Mouse (Mus musculus): ENCODE data around the gene Ror1. TPM values are rescaled to one million over a fixed set of nuclear protein-coding genes. Genes with fewer than 3 reads are reported as not detected.

The Ror1 gene
- total RNA-seq, 4 experiments from 2014 or later: 2.9 to 3.8 (median 3.3) TPM

GRCm38 (mm10) chr4:100377996-100378395 lies 282.4 kb downstream of the Ror1 start:
- DNase-seq (ENCODE audit: low spot score): no peak

- DNase-seq (ENCODE audit: low spot score): no peak
Observed at GRCm38 (mm10) chr4:100381760-100382159, 286.2 kb downstream of the Ror1 start.

- DNase-seq (ENCODE audit: low spot score): no peak
Observed at GRCm38 (mm10) chr4:100386272-100386988, 290.8 kb downstream of the Ror1 start.

- DNase-seq (ENCODE audit: low spot score): no peak
Observed at GRCm38 (mm10) chr4:100390436-100390835, 294.8 kb downstream of the Ror1 start.

- no peak for DNase-seq (ENCODE audit: low spot score)
Observed at GRCm38 (mm10) chr4:100391021-100391420, 295.4 kb downstream of the Ror1 start.

- DNase-seq (ENCODE audit: low spot score): no peak
Observed at GRCm38 (mm10) chr4:100393374-100394061, 297.9 kb downstream of the Ror1 start.

- peak; percentile 70 for DNase-seq (ENCODE audit: low spot score)
Observed at GRCm38 (mm10) chr4:100395407-100395806, 299.8 kb downstream of the Ror1 start.

- DNase-seq (ENCODE audit: low spot score): no peak
Observed at GRCm38 (mm10) chr4:100398079-100398478, 302.5 kb downstream of the Ror1 start.

- peak; percentile 16 for DNase-seq (ENCODE audit: low spot score)
Observed at GRCm38 (mm10) chr4:100401078-100401477, 305.5 kb downstream of the Ror1 start.

GRCm38 (mm10) chr4:100401581-100402470 lies 306.2 kb downstream of the Ror1 start:
- DNase-seq (ENCODE audit: low spot score): peak; percentile 70

GRCm38 (mm10) chr4:100407261-100407874 lies 311.8 kb downstream of the Ror1 start:
- DNase-seq (ENCODE audit: low spot score): peak; percentile 80

- no peak for DNase-seq (ENCODE audit: low spot score)
Observed at GRCm38 (mm10) chr4:100409521-100409920, 313.9 kb downstream of the Ror1 start.

- no peak for DNase-seq (ENCODE audit: low spot score)
Observed at GRCm38 (mm10) chr4:100411841-100412539, 316.4 kb downstream of the Ror1 start.

GRCm38 (mm10) chr4:100422756-100423155 lies 327.2 kb downstream of the Ror1 start:
- no peak for DNase-seq (ENCODE audit: low spot score)

- DNase-seq (ENCODE audit: low spot score): no peak
Observed at GRCm38 (mm10) chr4:100426101-100426500, 330.5 kb downstream of the Ror1 start.

- DNase-seq (ENCODE audit: low spot score): peak; percentile 34
Observed at GRCm38 (mm10) chr4:100429371-100429900, 333.8 kb downstream of the Ror1 start.

GRCm38 (mm10) chr4:100435281-100436168 lies 339.9 kb downstream of the Ror1 start:
- no peak for DNase-seq (ENCODE audit: low spot score)

- DNase-seq (ENCODE audit: low spot score): no peak
Observed at GRCm38 (mm10) chr4:100436169-100436547, 340.6 kb downstream of the Ror1 start.

- no peak for DNase-seq (ENCODE audit: low spot score)
Observed at GRCm38 (mm10) chr4:100446897-100447296, 351.3 kb downstream of the Ror1 start.

Data from heart, adult 8-10 months (tissue).